Mouse (Mus musculus) lung, embryonic 14.5 days (tissue): ENCODE data around the gene Fhit. TPM values are rescaled to one million over a fixed set of nuclear protein-coding genes. Genes with fewer than 3 reads are reported as not detected.

Experiments
- ATAC-seq: fragments of 200-750 bp; cut with Nextera tagmentation; 2 replicates; pipeline ENCODE4 v1.8.0; 2017; ENCODE audit warnings: mild to moderate bottlenecking, moderate TSS enrichment, moderate library complexity; ENCODE audit not compliant: insufficient read depth
- DNase-seq: peaks from one replicate; pipeline ENCODE4 v3.0.0-alpha.2; 2015
- H3K27ac ChIP-seq: fragments of 300-500 bp; sonication (generic); 2 replicates; pipeline ENCODE4 v1.5.1; 2014; ENCODE audit warnings: low read depth, mild to moderate bottlenecking, moderate library complexity
- H3K27me3 ChIP-seq: fragments of 300-500 bp; sonication (generic); 2 replicates; pipeline ENCODE4 v1.6.1; 2014; ENCODE audit warnings: low read length, control low read depth; ENCODE audit not compliant: insufficient read depth
- H3K36me3 ChIP-seq: fragments of 300-500 bp; sonication (generic); 2 replicates; pipeline ENCODE4 v1.6.1; 2014; ENCODE audit warnings: control low read depth; ENCODE audit not compliant: insufficient read depth
- H3K4me1 ChIP-seq: fragments of 300-500 bp; sonication (generic); 2 replicates; pipeline ENCODE4 v1.6.1; 2014; ENCODE audit warnings: antibody characterized with exemption, control low read depth; ENCODE audit not compliant: insufficient read depth
- H3K4me2 ChIP-seq: fragments of 300-500 bp; sonication (generic); 2 replicates; pipeline ENCODE4 v1.6.1; 2014; ENCODE audit warnings: mild to moderate bottlenecking
- H3K4me3 ChIP-seq: fragments of 300-500 bp; sonication (generic); 2 replicates; pipeline ENCODE4 v1.5.1; 2014; ENCODE audit warnings: low read depth, low read length
- H3K9ac ChIP-seq: fragments of 300-500 bp; sonication (generic); 2 replicates; pipeline ENCODE4 v1.6.1; 2014
- H3K9me3 ChIP-seq: fragments of 300-500 bp; sonication (generic); 2 replicates; pipeline ENCODE4 v1.6.1; 2016; ENCODE audit warnings: low read depth, low read length, control low read depth
- CTCF ChIP-seq: IDR thresholded peaks from 2 replicates; pipeline ENCODE4 v1.5.1; 2016; ENCODE audit warnings: antibody characterized with exemption, low read depth
- WGBS: fragments of 180-500 bp; shearing (Covaris S2); extraction: QIAGEN DNeasy Blood & Tissue Kit; methylation state at CpG from one replicate; pipeline ENCODE4 v1.1.7; 2014; 5-methylcytosine and 5-hydroxymethylcytosine counted together
- polyA plus RNA-seq: library from polyadenylated mRNA; unstranded; fragments of >200 nt; fragmentation: Nextera tagmentation; extraction: Ambion mirVana; gene quantifications from 2 replicates; pipeline ENCODE4 v1.2.1, GENCODE M21; 2014

Gene Fhit
- polyA plus RNA-seq, 1 experiment from 2014 or later: 5.3 TPM

GRCm38 (mm10) chr14:10423499-10423898, 738.3 kb downstream of the Fhit start:
- H3K27me3 ChIP-seq: no peaks in the 10 kb centered on the region
- H3K4me2 ChIP-seq: no peak overlapping the region
- ATAC-seq (no peak), DNase-seq (no peak)
- no peaks in the 10 kb centered on the region for H3K4me1 ChIP-seq
- H3K36me3 ChIP-seq: no peaks in the 10 kb centered on the region
- no peak overlapping the region for H3K27ac ChIP-seq
- H3K4me3 ChIP-seq: no peak overlapping the region
- no peak for TF ChIP-seq CTCF
- WGBS: 68% methylated on average over 3 of the region's 3 CpGs
- H3K9me3 ChIP-seq: no peaks in the 10 kb centered on the region
- no peak overlapping the region for H3K9ac ChIP-seq

GRCm38 (mm10) chr14:10422261-10422660, 739.6 kb downstream of the Fhit start:
- no peak for DNase-seq
- no peak for TF ChIP-seq CTCF
- Histone ChIP-seq H3K4me3 (no peak overlapping the region), H3K4me1 (no peaks in the 10 kb centered on the region), H3K9ac (no peak overlapping the region), H3K9me3 (no peaks in the 10 kb centered on the region), H3K27me3 (no peaks in the 10 kb centered on the region), H3K36me3 (no peaks in the 10 kb centered on the region), H3K4me2 (no peak overlapping the region), H3K27ac (no peak overlapping the region)
- 50% methylated on average over 1 of the region's 1 CpGs for WGBS
- no peak for ATAC-seq

GRCm38 (mm10) chr14:10415068-10415467, 746.8 kb downstream of the Fhit start:
- DNase-seq (no peak), ATAC-seq (no peak)
- Histone ChIP-seq H3K9ac (no peak overlapping the region), H3K9me3 (no peaks in the 10 kb centered on the region), H3K4me3 (no peak overlapping the region), H3K36me3 (no peaks in the 10 kb centered on the region), H3K4me1 (no peaks in the 10 kb centered on the region), H3K27me3 (no peaks in the 10 kb centered on the region), H3K27ac (no peak overlapping the region), H3K4me2 (no peak overlapping the region)
- TF ChIP-seq CTCF: no peak
- WGBS: 85% methylated on average over 5 of the region's 5 CpGs

GRCm38 (mm10) chr14:10409306-10409962, 752.4 kb downstream of the Fhit start:
- WGBS: 84% methylated on average over 3 of the region's 3 CpGs
- no peaks in the 10 kb centered on the region for H3K9me3 ChIP-seq
- DNase-seq: no peak

GRCm38 (mm10) chr14:10405346-10405745, 756.5 kb downstream of the Fhit start:
- H3K4me3 ChIP-seq: no peak overlapping the region
- 77% methylated on average over 1 of the region's 1 CpGs for WGBS
- no peak overlapping the region for H3K9ac ChIP-seq
- no peak overlapping the region for H3K27ac ChIP-seq
- no peak for ATAC-seq
- no peak overlapping the region for H3K4me2 ChIP-seq
- no peaks in the 10 kb centered on the region for H3K27me3 ChIP-seq
- DNase-seq: no peak
- H3K4me1 ChIP-seq: no peaks in the 10 kb centered on the region
- no peaks in the 10 kb centered on the region for H3K9me3 ChIP-seq
- no peak for TF ChIP-seq CTCF
- no peaks in the 10 kb centered on the region for H3K36me3 ChIP-seq

More at GRCm38 (mm10) chr14:10409306-10409962, 752.4 kb downstream of the Fhit start:
- H3K36me3 ChIP-seq: no peaks in the 10 kb centered on the region
- no peak overlapping the region for H3K4me2 ChIP-seq
- H3K27ac ChIP-seq: no peak overlapping the region
- no peak overlapping the region for H3K9ac ChIP-seq
- no peak overlapping the region for H3K4me3 ChIP-seq
- H3K4me1 ChIP-seq: no peaks in the 10 kb centered on the region
- TF ChIP-seq CTCF: no peak
- no peak for ATAC-seq
- H3K27me3 ChIP-seq: no peaks in the 10 kb centered on the region

GRCm38 (mm10) chr14:10367783-10368680, 793.8 kb downstream of the Fhit start:
- Histone ChIP-seq H3K9ac (no peak overlapping the region), H3K4me1 (no peaks in the 10 kb centered on the region), H3K27ac (no peak overlapping the region), H3K36me3 (no peaks in the 10 kb centered on the region), H3K4me3 (no peak overlapping the region), H3K9me3 (no peaks in the 10 kb centered on the region), H3K27me3 (no peaks in the 10 kb centered on the region), H3K4me2 (no peak overlapping the region)
- ATAC-seq (no peak), DNase-seq (peak; percentile 6)
- 55% methylated on average over 5 of the region's 5 CpGs for WGBS
- no peak for TF ChIP-seq CTCF

GRCm38 (mm10) chr14:10366808-10367207, 795.0 kb downstream of the Fhit start:
- Histone ChIP-seq H3K36me3 (no peaks in the 10 kb centered on the region), H3K9me3 (no peaks in the 10 kb centered on the region), H3K4me2 (no peak overlapping the region), H3K4me3 (no peak overlapping the region), H3K27ac (no peak overlapping the region), H3K27me3 (no peaks in the 10 kb centered on the region), H3K4me1 (no peaks in the 10 kb centered on the region), H3K9ac (no peak overlapping the region)
- 80% methylated on average over 4 of the region's 4 CpGs for WGBS
- ATAC-seq (no peak), DNase-seq (no peak)
- TF ChIP-seq CTCF: no peak
